ENCODE assay signal across 18 mouse cellular contexts in genomic region chr16:56908986-56909385, GRCm38 (mm10). TPM values are rescaled to one million over a fixed set of nuclear protein-coding genes. Genes with fewer than 3 reads are reported as not detected.
A peak's percentile ranks its signal among the peaks of the same experiment; 100 is the strongest.
DNase-seq lines count a peak whose midpoint lies in the region.
"Had no signal": no experiment of that assay in that cellular context is flagged by ENCODE, and none has a peak within 500 bp of the region (broad histone marks: within the 10 kb centered on the region; RNA-seq: fewer than 3 reads in every experiment).

No protein-coding gene starts in this region.

- intact Hi-C loops in heart, postnatal 14 days (cut with DNase I), result no loop called here

- DNase-seq in adrenal gland, adult (ENCODE audit: inconsistent age in 2 of 2, low spot score in 1 of 2), result peak; percentile 10 to 46
- DNase-seq in adrenal gland, adult 8-10 months, result no peak
- DNase-seq in heart, adult 11 months, result peak; percentile 22
- DNase-seq in heart, postnatal 14 days, result no peak
- peak; percentile 66 for DNase-seq in ovary, adult 18-20 months (ENCODE audit: low spot score)
- DNase-seq in ovary, postnatal 10 days (ENCODE audit: low spot score), result no peak
- DNase-seq: cerebellum, adult 11-12 months; cerebellum, adult 8-10 months; cerebellum, postnatal 10 days; cerebellum, postnatal 36 days; embryo, embryonic 11 days; gastrocnemius, postnatal 25 days; heart, adult 2 months had no signal

RNA-seq across cellular contexts. Expression of gene Lnp1, which starts 18.9 kb away (rescaled TPM):
- not detected for total RNA-seq in adrenal gland, adult 8-10 months (2022)
- total RNA-seq in heart, postnatal 14 days (2021), result not detected
- total RNA-seq: adrenal gland, adult 18-20 months; ES-E14; gastrocnemius, adult 8-10 months; gastrocnemius, postnatal 25 days; heart, adult 2 months; heart, postnatal 25 days; hematopoietic stem cell, adult 5-6 weeks had no signal

RNA-seq across cellular contexts. Expression of gene Tmem45a, which starts 23.0 kb away (rescaled TPM):
- total RNA-seq in adrenal gland, adult 8-10 months (2022), result 1 to 10 TPM; 4.8 to 9.5 (median 6.4) TPM
- 1 to 10 TPM; 5.0 to 5.7 TPM for total RNA-seq in heart, postnatal 14 days (2021)
- total RNA-seq: hematopoietic stem cell, adult 5-6 weeks had no signal

Comparison
In these comparisons a context has a peak if more than half of its experiments do, and no peak if none do; other contexts are left out.
1. DNase-seq: peak in adrenal gland, adult (2 of 2), heart, adult 11 months (single experiment) and ovary, adult 18-20 months (single experiment); none in adrenal gland, adult 8-10 months (single experiment), heart, postnatal 14 days (0 of 2) and ovary, postnatal 10 days (single experiment).